Mouse (Mus musculus) testis, adult 2 months (tissue): Measurements from ENCODE around the gene Ms4a15. TPM values are rescaled to one million over a fixed set of nuclear protein-coding genes. Genes with fewer than 3 reads are reported as not detected.

Experiments used
- H3K27ac ChIP-seq: fragments of 200-500 bp; 2 replicates; pipeline ENCODE4 v1.5.1; 2012; ENCODE audit warnings: low read depth, low read length; ENCODE audit not compliant: control insufficient read depth, insufficient read depth
- H3K27me3 ChIP-seq: fragments of 200-500 bp; 2 replicates; pipeline ENCODE4 v1.6.1; 2012; ENCODE audit warnings: mild to moderate bottlenecking, low read length, moderate library complexity; ENCODE audit not compliant: control insufficient read depth, insufficient read depth
- H3K36me3 ChIP-seq: fragments of 200-500 bp; 2 replicates; pipeline ENCODE4 v1.6.1; 2012; ENCODE audit warnings: mild to moderate bottlenecking, low read length; ENCODE audit not compliant: control insufficient read depth, insufficient read depth
- H3K4me1 ChIP-seq: fragments of 200-500 bp; 2 replicates; pipeline ENCODE4 v1.6.1; 2012; ENCODE audit warnings: low read length; ENCODE audit not compliant: control insufficient read depth, insufficient read depth
- H3K4me3 ChIP-seq: fragments of 200-500 bp; 2 replicates; pipeline ENCODE4 v1.5.1; 2012; ENCODE audit warnings: low read depth, mild to moderate bottlenecking, low read length, moderate library complexity, mixed read lengths; ENCODE audit not compliant: control insufficient read depth
- CTCF ChIP-seq: fragments of 200-500 bp; IDR thresholded peaks from 2 replicates; pipeline ENCODE4 v1.5.1; 2012; ENCODE audit warnings: low read depth, mild to moderate bottlenecking, inconsistent platforms, low read length, moderate library complexity; ENCODE audit not compliant: control insufficient read depth, insufficient read depth, insufficient replicate concordance
- POLR2A ChIP-seq: fragments of 200-500 bp; IDR thresholded peaks from 2 replicates; pipeline ENCODE4 v1.6.1; 2012; ENCODE audit warnings: low read depth, mild to moderate bottlenecking, inconsistent platforms, low read length, moderate library complexity; ENCODE audit not compliant: control insufficient read depth
- polyA plus RNA-seq: library from polyadenylated mRNA; depleted of rRNA; stranded (reverse); fragments of >200 nt; gene quantifications from 2 replicates; pipeline ENCODE4 v1.2.3, GENCODE M21; 2012; rRNA removed

The Ms4a15 gene
- polyA plus RNA-seq = 0.11 and 0.65 TPM in 2 replicates

DNA sequence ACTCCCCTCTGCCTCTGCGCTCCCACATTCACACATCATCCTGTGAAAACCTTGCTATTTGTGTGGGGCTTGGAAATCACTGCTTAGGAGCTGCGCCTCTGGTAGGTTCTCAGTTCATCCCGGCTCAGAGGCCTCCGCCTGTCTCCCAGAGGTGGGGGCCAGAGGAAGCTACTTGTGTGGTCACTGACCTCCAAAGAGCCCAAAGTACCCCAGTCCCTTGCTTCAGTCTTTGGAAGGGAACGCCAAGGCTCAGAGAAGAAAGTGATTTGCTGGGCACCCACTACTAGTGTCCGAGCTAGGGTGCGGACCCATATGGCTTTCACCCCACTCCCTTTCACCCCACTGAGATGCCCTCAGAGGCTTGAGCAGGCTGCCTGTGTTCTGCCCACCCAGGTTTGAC, at the start of gene Ms4a15:
Gene Ms4a15 (minus strand): TSS at position 101 of the 400 bp plus-strand sequence.
- Histone ChIP-seq H3K4me3 (no peak within 1 kb of the TSS), H3K36me3 (no peaks in the 10 kb centered on the region), H3K4me1 (no peaks in the 10 kb centered on the region), H3K27ac (no peak within 1 kb of the TSS), H3K27me3 (no peaks in the 10 kb centered on the region)
- TF ChIP-seq CTCF (no peak), POLR2A (no peak)

DNA sequence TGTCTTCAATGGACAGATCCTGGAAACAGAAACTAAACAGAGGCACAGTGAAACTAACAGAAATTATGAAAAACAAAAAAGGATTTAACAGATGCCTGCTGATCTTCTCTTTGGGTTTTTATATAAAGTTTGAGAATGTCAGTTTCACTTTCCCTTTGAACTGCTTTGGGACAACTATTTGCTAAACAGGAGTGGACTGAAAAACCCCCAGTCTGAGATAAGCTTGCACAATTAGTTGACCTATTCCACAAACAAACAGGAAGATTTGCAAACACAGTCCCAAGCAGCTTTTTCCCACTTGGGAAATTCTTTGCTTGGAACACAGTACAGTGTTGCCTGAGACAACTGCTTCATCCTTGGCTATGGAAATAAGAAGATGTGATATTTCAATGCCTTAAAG, 44.5 kb upstream of the Ms4a15 start:
- H3K27me3 ChIP-seq = no peaks in the 10 kb centered on the region
- no peaks in the 10 kb centered on the region for H3K4me1 ChIP-seq
- no peak overlapping the region for H3K27ac ChIP-seq
- H3K4me3 ChIP-seq = no peak overlapping the region
- no peak for TF ChIP-seq CTCF
- TF ChIP-seq POLR2A = no peak
- no peaks in the 10 kb centered on the region for H3K36me3 ChIP-seq

DNA sequence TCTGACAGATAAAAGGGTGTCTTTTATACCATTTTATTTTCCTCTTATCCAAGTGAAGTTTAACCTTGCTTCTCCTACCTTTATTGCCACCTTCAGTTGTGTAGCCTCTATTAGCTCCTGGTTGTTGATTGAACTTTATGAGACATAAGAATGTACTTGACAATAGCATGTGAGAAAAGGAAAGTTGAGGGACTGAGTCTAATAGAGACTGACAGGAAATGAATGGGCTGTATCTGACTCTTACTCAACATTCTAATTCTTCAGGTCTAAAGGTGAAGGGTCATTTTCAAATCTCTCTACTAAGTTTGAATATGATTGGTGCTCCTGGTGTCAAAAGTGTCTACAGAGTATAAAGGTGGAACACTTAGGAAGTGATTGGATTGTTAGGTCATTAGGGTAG, 29.3 kb upstream of the Ms4a15 start:
- TF ChIP-seq POLR2A = no peak
- no peak overlapping the region for H3K27ac ChIP-seq
- H3K27me3 ChIP-seq = no peaks in the 10 kb centered on the region
- H3K4me3 ChIP-seq = no peak overlapping the region
- no peaks in the 10 kb centered on the region for H3K36me3 ChIP-seq
- no peaks in the 10 kb centered on the region for H3K4me1 ChIP-seq

DNA sequence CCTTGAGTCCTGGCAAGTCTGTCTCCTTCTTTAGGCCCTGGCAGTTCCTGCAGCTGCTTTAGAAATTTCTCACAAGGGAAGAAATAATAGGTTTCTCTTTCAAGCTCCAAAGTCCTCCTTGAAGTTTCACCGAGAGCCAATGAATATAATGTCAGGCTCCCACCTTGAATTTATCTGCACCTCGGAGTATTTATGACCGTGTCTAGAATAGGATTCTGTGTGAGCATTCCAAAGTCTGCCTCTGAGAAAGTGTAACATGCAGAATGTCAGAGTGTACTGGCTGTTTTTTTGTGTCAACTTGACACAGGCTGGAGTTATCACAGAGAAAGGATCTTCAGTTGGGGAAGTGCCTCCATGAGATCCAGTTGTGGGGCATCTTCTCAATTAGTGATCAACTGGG, 24.8 kb upstream of the Ms4a15 start, which contains the start of gene Ms4a18:
Gene Ms4a18 (minus strand): TSS at position 141 of the 400 bp plus-strand sequence.
- H3K36me3 ChIP-seq = no peaks in the 10 kb centered on the region
- no peaks in the 10 kb centered on the region for H3K27me3 ChIP-seq
- TF ChIP-seq CTCF (no peak), POLR2A (no peak)
- no peaks in the 10 kb centered on the region for H3K4me1 ChIP-seq
- H3K4me3 ChIP-seq = no peak within 1 kb of the TSS
- H3K27ac ChIP-seq = peak within 1 kb of the TSS; percentile 44

DNA sequence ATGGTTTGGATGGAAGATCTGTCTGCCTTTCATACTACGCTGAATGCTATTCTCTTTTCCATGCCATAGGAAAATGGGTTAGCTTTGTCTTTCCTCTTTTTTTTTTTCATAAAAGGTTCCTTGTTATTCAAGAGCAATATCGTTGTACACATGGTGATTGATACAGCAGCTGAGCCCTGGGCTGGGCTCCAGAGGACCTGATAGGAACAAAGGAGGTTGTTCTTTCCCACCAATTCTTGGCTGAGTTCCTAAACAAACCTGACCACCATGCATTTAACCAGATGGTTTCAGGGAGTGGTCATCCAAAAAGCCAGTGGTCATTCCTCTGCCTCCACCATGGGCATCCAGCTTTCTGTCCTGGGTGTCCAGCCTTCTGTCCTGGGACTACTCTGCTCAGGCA, 24.2 kb upstream of the Ms4a15 start:
- no peak for TF ChIP-seq CTCF
- TF ChIP-seq POLR2A = no peak
- Histone ChIP-seq H3K36me3 (no peaks in the 10 kb centered on the region), H3K4me1 (no peaks in the 10 kb centered on the region), H3K4me3 (no peak overlapping the region), H3K27ac (peak overlapping the region; percentile 44), H3K27me3 (no peaks in the 10 kb centered on the region)

DNA sequence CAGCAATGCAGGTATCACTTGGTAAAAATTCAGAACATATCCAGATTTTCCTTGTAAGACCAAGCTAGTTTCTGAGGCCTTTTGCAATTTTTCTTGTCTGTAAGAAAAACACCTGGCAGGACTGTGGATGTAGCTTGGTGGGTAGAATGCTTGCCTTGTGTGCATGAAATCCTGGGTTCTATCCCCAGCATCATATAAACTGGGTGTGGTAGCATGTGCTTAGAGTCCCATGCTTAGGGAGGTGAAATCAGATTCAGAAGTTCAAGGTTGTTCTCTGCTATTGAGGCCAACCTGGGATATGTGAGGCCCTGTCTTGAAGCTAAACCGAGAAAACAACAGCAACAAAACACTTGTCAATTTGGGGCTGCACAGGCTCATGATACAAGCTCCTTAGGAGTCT, 22.9 kb upstream of the Ms4a15 start:
- TF ChIP-seq CTCF (no peak), POLR2A (no peak)
- H3K4me1 ChIP-seq = no peaks in the 10 kb centered on the region
- H3K27ac ChIP-seq = no peak overlapping the region
- no peaks in the 10 kb centered on the region for H3K36me3 ChIP-seq
- no peaks in the 10 kb centered on the region for H3K27me3 ChIP-seq
- H3K4me3 ChIP-seq = no peak overlapping the region

DNA sequence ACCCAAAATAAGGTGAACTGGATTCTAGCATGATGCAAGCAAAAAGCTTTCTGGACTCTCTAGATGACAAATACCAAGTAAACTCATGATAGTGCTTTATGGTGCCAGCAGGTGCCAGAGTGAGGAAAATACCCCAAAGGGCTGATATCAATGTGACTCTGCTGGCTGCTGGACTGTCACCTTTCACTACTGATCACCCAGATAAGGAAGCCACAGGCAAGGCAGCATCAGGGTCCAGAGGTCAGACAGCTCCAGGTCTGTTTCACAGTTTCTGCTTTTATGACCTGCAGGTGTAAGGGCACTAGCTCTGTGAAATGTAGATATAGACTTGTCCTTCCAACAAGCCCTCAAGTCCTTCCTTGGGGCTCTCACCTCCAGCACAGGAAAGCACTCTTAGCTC, 22.4 kb upstream of the Ms4a15 start:
- Histone ChIP-seq H3K27me3 (no peaks in the 10 kb centered on the region), H3K27ac (no peak overlapping the region), H3K4me1 (no peaks in the 10 kb centered on the region), H3K4me3 (no peak overlapping the region), H3K36me3 (no peaks in the 10 kb centered on the region)
- TF ChIP-seq CTCF (no peak), POLR2A (no peak)

DNA sequence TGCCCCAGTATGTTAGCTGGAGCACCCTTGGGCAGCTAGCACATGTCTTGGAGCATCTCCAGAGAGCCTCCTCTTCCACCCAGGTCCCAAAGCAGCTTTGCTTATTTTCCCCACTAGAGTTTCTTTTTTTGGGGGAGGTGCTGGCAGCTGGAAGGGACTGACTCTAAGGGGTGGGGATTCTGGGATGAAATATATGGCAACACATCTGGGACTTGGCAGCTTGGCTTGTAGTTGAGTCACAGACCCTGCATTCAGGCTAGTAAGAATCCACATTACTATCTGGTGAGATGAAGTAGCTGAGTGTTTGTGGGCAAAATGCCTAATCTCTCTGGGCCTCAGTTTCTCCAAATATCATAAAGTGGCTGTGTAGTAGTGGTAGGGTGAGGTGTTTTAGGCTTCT, 1.1 kb downstream of the Ms4a15 start:
- no peak overlapping the region for H3K27ac ChIP-seq
- H3K4me3 ChIP-seq = no peak overlapping the region
- H3K36me3 ChIP-seq = no peaks in the 10 kb centered on the region
- no peaks in the 10 kb centered on the region for H3K27me3 ChIP-seq
- no peaks in the 10 kb centered on the region for H3K4me1 ChIP-seq
- TF ChIP-seq CTCF (no peak), POLR2A (no peak)
